Mouse (Mus musculus): ENCODE results near the gene C2cd4b.

GRCm38 (mm10) chr9:67760991-67761390 is 1.8 kb downstream of the C2cd4b start:
- no peak for TF ChIP-seq POLR2A (IDR thresholded peaks at IDR 0.05; ENCODE audit: control insufficient read depth, extremely low read depth, insufficient read depth, low read length, poor library complexity)
- TF ChIP-seq CTCF (IDR thresholded peaks at IDR 0.05; ENCODE audit: borderline replicate concordance, control insufficient read depth, extremely low read depth, insufficient read depth, low read length, poor library complexity): no peak
